ENCODE assay signal across 8 mouse cellular contexts in genomic region chr15:102671721-102672214, GRCm38 (mm10). TPM values are rescaled to one million over a fixed set of nuclear protein-coding genes. Genes with fewer than 3 reads are reported as not detected.
DNase-seq lines count a peak whose midpoint lies in the region; ATAC-seq and TF ChIP-seq lines count a peak whose summit lies in the region.

No protein-coding gene starts in this region.

- H3K27me3 ChIP-seq in G1E (ENCODE audit: insufficient read depth, low read length), result peaks cover 15% of the 10 kb centered on the region
- H3K27me3 ChIP-seq in hindbrain, embryonic 12.5 days, result no peaks in the 10 kb centered on the region

- no peak for ATAC-seq in G1E (ENCODE audit: extremely low read depth, insufficient number of reproducible peaks, low FRiP score, poor library complexity, severe bottlenecking)
- peak; percentile 62 for ATAC-seq in hindbrain, embryonic 12.5 days (ENCODE audit: low FRiP score)

- WGBS in hindbrain, embryonic 12.5 days, result under 1% methylated on average over 34 of the region's 34 CpGs

- peak overlapping the region; percentile 78 for H3K4me2 ChIP-seq in hindbrain, embryonic 12.5 days (replicated peaks)

- peaks cover 47% of the 10 kb centered on the region for H3K4me1 ChIP-seq in G1E (ENCODE audit: insufficient read depth, low read depth, low read length)
- H3K4me1 ChIP-seq in hindbrain, embryonic 12.5 days, result peaks cover 30% of the 10 kb centered on the region

- peak overlapping the region; percentile 99 for H3K27ac ChIP-seq in hindbrain, embryonic 12.5 days

- H3K4me3 ChIP-seq in G1E (ENCODE audit: low read depth, low read length), result peak overlapping the region; percentile 69
- peak overlapping the region; percentile 49 for H3K4me3 ChIP-seq in hindbrain, embryonic 12.5 days

- peak overlapping the region; percentile 84 for H3K9ac ChIP-seq in hindbrain, embryonic 12.5 days

- peak; percentile 54 for DNase-seq in G1E (ENCODE audit: low spot score)
- peak; percentile 84 for DNase-seq in cerebellum, adult 9-10 months
- DNase-seq in frontal cortex, postnatal 14 days (ENCODE audit: low spot score in 2 of 2), result peak; percentile 62 to 69
- peak; percentile 44 for DNase-seq in left cerebral cortex, adult 11 months (ENCODE audit: low spot score)
- DNase-seq in lung, postnatal 25 days (ENCODE audit: low spot score), result peak; percentile 88
- peak; percentile 90 for DNase-seq in retina, postnatal 1 day
- peak; percentile 54 to 70 for DNase-seq in thymus, postnatal 36 days

- no peaks in the 10 kb centered on the region for H3K9me3 ChIP-seq in G1E (replicated peaks)
- H3K9me3 ChIP-seq in hindbrain, embryonic 12.5 days (replicated peaks), result no peaks in the 10 kb centered on the region

- TF ChIP-seq CTCF in G1E (IDR thresholded peaks at IDR 0.05; ENCODE audit: low read depth, low read length), result no peak

- peaks cover 27% of the 10 kb centered on the region for H3K36me3 ChIP-seq in G1E (replicated peaks)
- H3K36me3 ChIP-seq in hindbrain, embryonic 12.5 days, result peaks cover 8% of the 10 kb centered on the region

RNA-seq across cellular contexts. Expression of gene Atp5g2, which starts 0.4 kb away (rescaled TPM):
- total RNA-seq in G1E (2014; fragmentation: Nextera tagmentation) (274 and 321 TPM in 2 replicates), G1E (2017) (77.5 and 80.3 TPM in 2 replicates)
- 130 and 167 TPM in 2 replicates for polyA plus RNA-seq in G1E (2012)
- 53.9 and 60.4 TPM in 2 replicates for polyA plus RNA-seq in hindbrain, embryonic 12.5 days (2016; fragmentation: Nextera tagmentation; extraction: Ambion mirVana)

RNA-seq across cellular contexts. Expression of gene Atf7, which starts 46.5 kb away (rescaled TPM):
- total RNA-seq in G1E (2014; fragmentation: Nextera tagmentation), result 188 and 200 TPM in 2 replicates
- 19.4 and 29.3 TPM in 2 replicates for total RNA-seq in G1E (2017)
- polyA plus RNA-seq in G1E (2012), result 13.6 and 14.6 TPM in 2 replicates
- polyA plus RNA-seq in hindbrain, embryonic 12.5 days (2016; fragmentation: Nextera tagmentation; extraction: Ambion mirVana), result 23.6 and 24.5 TPM in 2 replicates

RNA-seq across cellular contexts. Expression of gene Gm28047, which starts 46.9 kb away (rescaled TPM):
- total RNA-seq in G1E (2014; fragmentation: Nextera tagmentation) (not detected in 2 replicates), G1E (2017) (not detected in 2 replicates)
- 0.04 TPM in 1 of 2 replicates, not detected in the other for polyA plus RNA-seq in G1E (2012)
- not detected in 2 replicates for polyA plus RNA-seq in hindbrain, embryonic 12.5 days (2016; fragmentation: Nextera tagmentation; extraction: Ambion mirVana)

RNA-seq across cellular contexts. Expression of gene Calcoco1, which starts 50.2 kb away (rescaled TPM):
- 41.0 and 46.7 TPM in 2 replicates for total RNA-seq in G1E (2014; fragmentation: Nextera tagmentation)
- 12.3 and 14.5 TPM in 2 replicates for total RNA-seq in G1E (2017)
- 14.4 and 15.2 TPM in 2 replicates for polyA plus RNA-seq in G1E (2012)
- polyA plus RNA-seq in hindbrain, embryonic 12.5 days (2016; fragmentation: Nextera tagmentation; extraction: Ambion mirVana), result 47.3 and 49.1 TPM in 2 replicates
